Mouse (Mus musculus) kidney, adult 2 months (tissue): ENCODE data around the gene Abcb11.

Experiments
- CTCF ChIP-seq: fragments of 200-500 bp; conservative IDR thresholded peaks from 2 replicates; pipeline ENCODE4 v1.5.1; 2011; ENCODE audit warnings: low read depth, mild to moderate bottlenecking, control low read depth, low read length, moderate library complexity, mixed read lengths; ENCODE audit not compliant: insufficient read depth, insufficient read length
- POLR2A ChIP-seq: fragments of 200-500 bp; IDR thresholded peaks from one replicate; pipeline ENCODE4 v1.6.1; 2011; ENCODE audit warnings: low read depth, low read length, control low read depth

DNA sequence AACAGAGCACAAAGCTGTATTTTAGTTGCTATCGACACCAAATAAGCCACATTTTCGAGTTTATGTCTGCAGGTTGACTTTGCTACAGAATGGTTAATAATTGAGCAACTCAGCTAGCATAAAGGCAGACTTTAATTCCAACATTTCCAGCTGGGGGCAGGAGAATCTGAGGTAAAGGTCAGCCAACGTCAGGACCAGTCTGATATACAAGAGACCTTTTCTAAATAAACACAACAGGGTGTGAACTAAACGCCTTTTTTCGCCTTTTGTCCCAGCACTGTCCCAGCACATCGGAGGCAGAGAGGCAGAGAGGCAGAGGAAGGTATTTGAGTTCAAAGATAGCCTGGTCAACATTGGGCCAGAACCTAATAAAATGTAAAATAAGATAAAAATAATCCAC, 137.2 kb downstream of the Abcb11 start:
- no peak for TF ChIP-seq CTCF
- no peak for TF ChIP-seq POLR2A
